Mouse (Mus musculus) CD4-positive naive resting alpha-beta T cell, adult 76 days (primary cell): ENCODE data around the gene Xlr3b. TPM values are rescaled to one million over a fixed set of nuclear protein-coding genes. Genes with fewer than 3 reads are reported as not detected.

ENCODE experiments used
- total RNA-seq: library from RNA; stranded (reverse); gene quantifications from one replicate; pipeline ENCODE4 v1.2.4, GENCODE M21; 2023

Xlr3b gene
- 17.1 TPM for total RNA-seq

GRCm38 (mm10) chrX:73191934-73192333 is at the start of gene Xlr3b:
Gene Xlr3b (plus strand): TSS chrX:73192207.

GRCm38 (mm10) chrX:73148496-73148895 is 43.5 kb upstream of the Xlr3b start, which contains the start of gene Xlr5b:
Gene Xlr5b (plus strand): TSS chrX:73148796.

GRCm38 (mm10) chrX:73149350-73149749 is 42.7 kb upstream of the Xlr3b start, which contains the start of gene DXBay18:
Gene DXBay18 (minus strand): TSS chrX:73149450.

GRCm38 (mm10) chrX:73176889-73177288 is 15.1 kb upstream of the Xlr3b start, which contains the start of gene Spin2d:
Gene Spin2d (minus strand): TSS chrX:73176989.

GRCm38 (mm10) chrX:73213819-73214564 is 22.0 kb downstream of the Xlr3b start, which contains the start of gene Xlr4b:
Gene Xlr4b (plus strand): TSS chrX:73214333.

GRCm38 (mm10) chrX:73227914-73228605 is 36.1 kb downstream of the Xlr3b start, which contains the start of gene F8a:
Gene F8a (plus strand): TSS chrX:73228291.

GRCm38 (mm10) chrX:73242821-73243325 is 50.9 kb downstream of the Xlr3b start, which contains the start of gene Xlr4c:
Gene Xlr4c (minus strand): TSS chrX:73243130.

Other genes with a start within 250 kb of the Xlr3b start
- gene Zfp185, start 204.9 kb upstream of the Xlr3b start, total RNA-seq, result 0.79 TPM
- 0.73 TPM for gene Pnma5, start 155.1 kb upstream of the Xlr3b start, total RNA-seq
- not detected for gene Pnma3, start 127.4 kb upstream of the Xlr3b start, total RNA-seq
- 54.9 TPM for gene Xlr4a, start 109.7 kb upstream of the Xlr3b start, total RNA-seq
- 2.1 TPM for gene Xlr3a, start 95.1 kb upstream of the Xlr3b start, total RNA-seq
- 1.7 TPM for gene Gm14685, start 75.2 kb upstream of the Xlr3b start, total RNA-seq
- not detected for gene Xlr5b, start 43.4 kb upstream of the Xlr3b start, total RNA-seq
- gene DXBay18, start 42.8 kb upstream of the Xlr3b start, total RNA-seq, result not detected
- gene Spin2d, start 15.2 kb upstream of the Xlr3b start, total RNA-seq, result not detected
- 91.2 TPM for gene Xlr4b, start 22.1 kb downstream of the Xlr3b start, total RNA-seq
- gene F8a, start 36.1 kb downstream of the Xlr3b start, total RNA-seq, result 12.1 TPM
- 47.5 TPM for gene Xlr4c, start 50.9 kb downstream of the Xlr3b start, total RNA-seq
- gene Xlr3c, start 73.2 kb downstream of the Xlr3b start, total RNA-seq, result not detected
- not detected for gene Xlr5a, start 100.8 kb downstream of the Xlr3b start, total RNA-seq
- gene Xlr5c, start 100.8 kb downstream of the Xlr3b start, total RNA-seq, result not detected
- gene Gm45015, start 144.6 kb downstream of the Xlr3b start, total RNA-seq, result not detected
- gene Zfp275, start 150.4 kb downstream of the Xlr3b start, total RNA-seq, result 30.3 TPM
- not detected for gene Gm18336, start 206.5 kb downstream of the Xlr3b start, total RNA-seq
- not detected for gene Zfp92, start 218.9 kb downstream of the Xlr3b start, total RNA-seq
- gene Trex2, start 243.1 kb downstream of the Xlr3b start, total RNA-seq, result 0.59 TPM